Mouse (Mus musculus): ENCODE measurements around the gene Bahcc1.

- TF ChIP-seq CTCF (IDR thresholded peaks at IDR 0.05; ENCODE audit: low read depth) (no peak), EP300 (IDR thresholded peaks at IDR 0.05; ENCODE audit: low read depth) (no peak)
Observed at GRCm38 (mm10) chr11:120289644-120290043, 56.9 kb downstream of the Bahcc1 start.
